Mouse (Mus musculus) central nervous system, embryonic 18 days (tissue): ENCODE data around the gene Gm4763. TPM values are rescaled to one million over a fixed set of nuclear protein-coding genes. Genes with fewer than 3 reads are reported as not detected.

ENCODE experiments used
- polyA plus RNA-seq: library from polyadenylated mRNA; depleted of rRNA; stranded (reverse); fragments of >200 nt; gene quantifications from 2 replicates; pipeline ENCODE4 v1.2.3, GENCODE M21; 2012; rRNA removed

The Gm4763 gene
- not detected in 2 replicates for polyA plus RNA-seq

DNA sequence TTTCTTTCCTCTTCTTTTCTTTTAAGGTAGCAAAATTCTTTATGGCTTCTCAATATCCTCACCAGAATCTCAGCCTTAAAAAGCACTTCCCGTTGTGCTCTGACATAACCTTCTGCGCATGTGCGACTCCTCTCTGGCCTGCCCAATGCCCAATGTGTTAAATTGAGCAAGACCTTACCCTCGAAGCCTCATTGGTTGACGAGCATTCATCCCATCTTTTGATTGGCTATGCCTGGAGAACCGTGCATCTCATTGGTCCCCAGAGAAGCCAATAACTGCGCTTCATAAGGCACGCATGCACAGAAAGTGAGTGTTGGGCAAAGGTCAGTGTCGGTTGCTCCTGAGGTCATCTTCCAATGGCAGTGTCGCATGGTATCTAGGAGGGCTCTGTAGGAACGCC lies at the start of gene Gm4763:
TSS of gene Gm4763 (minus strand) at position 101 of the 400 bp plus-strand sequence.

DNA sequence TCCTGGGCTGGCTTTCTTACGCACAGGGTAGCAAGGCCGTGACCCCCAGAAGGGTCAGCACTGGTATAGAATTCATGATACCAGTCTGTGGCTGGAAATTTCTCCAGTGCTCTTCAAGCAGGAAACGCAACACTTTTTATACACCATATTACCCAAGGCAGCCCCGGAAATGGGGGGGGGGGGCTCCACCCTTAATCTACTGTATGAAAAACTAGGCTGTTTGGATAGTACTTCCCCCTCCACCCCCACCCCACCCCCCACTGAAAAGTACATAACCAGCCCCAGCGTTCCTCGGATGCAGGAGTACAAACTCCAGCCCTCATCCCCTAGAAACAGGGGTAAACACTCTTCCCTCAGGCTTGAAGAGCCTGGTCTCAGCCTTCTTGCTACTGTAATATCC lies 33.5 kb upstream of the Gm4763 start, which contains the start of gene Cd177:
TSS of gene Cd177 (minus strand) at position 101 of the 400 bp plus-strand sequence.

DNA sequence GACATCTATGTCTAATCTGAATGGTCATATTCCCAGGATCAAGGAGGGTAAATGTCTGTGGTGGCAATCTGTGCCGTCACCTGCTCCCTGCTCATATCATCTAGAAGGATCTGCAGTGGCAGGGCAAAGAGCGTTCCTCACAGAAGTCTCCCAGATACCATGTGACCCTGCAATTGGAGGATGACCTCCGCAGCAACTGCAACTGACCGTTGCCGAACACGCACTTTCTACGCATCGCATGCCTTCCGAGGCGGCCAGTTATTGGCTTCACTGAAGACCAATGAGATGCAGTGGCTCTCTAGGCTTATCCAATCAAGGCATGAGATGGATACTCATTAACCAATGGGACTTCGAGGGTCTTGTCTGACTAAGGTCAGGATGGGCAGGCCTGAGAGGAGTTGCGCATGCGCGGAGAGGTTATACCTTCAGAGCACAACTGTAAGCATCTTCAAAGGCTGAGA lies 17.8 kb downstream of the Gm4763 start, which contains the start of gene BC049730:
TSS of gene BC049730 (plus strand) at position 411 of the 461 bp plus-strand sequence.

DNA sequence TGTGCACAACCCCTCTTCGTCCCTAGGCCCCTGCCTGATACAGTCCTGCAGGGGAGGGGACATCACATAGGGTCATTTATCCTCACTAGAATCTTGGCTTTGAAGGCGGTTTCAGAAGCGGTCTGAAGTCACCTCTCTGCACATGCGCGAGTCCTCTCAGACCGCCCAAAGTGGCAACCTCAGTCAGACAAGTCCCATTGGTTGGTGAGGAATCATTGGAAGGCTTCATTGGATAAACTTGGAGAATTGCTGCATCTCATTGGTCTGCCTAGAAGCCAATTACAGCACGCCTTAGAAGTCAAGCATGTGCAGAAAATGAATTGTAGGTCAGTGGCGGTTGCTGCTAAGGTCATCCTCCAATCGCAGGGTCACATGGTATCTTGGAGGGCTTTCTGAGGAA lies 50.1 kb downstream of the Gm4763 start, which contains the start of gene Tex101:
TSS of gene Tex101 (minus strand) at position 101 of the 400 bp plus-strand sequence.

Other genes with a start within 250 kb of the Gm4763 start
- gene Cadm4, start 244.9 kb downstream of the Gm4763 start, polyA plus RNA-seq, result 224 and 262 TPM in 2 replicates
- gene Zfp428, start 219.9 kb downstream of the Gm4763 start, polyA plus RNA-seq, result 251 and 296 TPM in 2 replicates
- not detected in 2 replicates for gene AC161166.1, start 214.5 kb downstream of the Gm4763 start, polyA plus RNA-seq
- 49.9 and 58.8 TPM in 2 replicates for gene Irgq, start 196.2 kb downstream of the Gm4763 start, polyA plus RNA-seq
- 0.35 and 0.45 TPM in 2 replicates for gene Pinlyp, start 180.8 kb downstream of the Gm4763 start, polyA plus RNA-seq
- gene Xrcc1, start 180.6 kb downstream of the Gm4763 start, polyA plus RNA-seq, result 55.1 and 55.5 TPM in 2 replicates
- gene Ethe1, start 139.4 kb downstream of the Gm4763 start, polyA plus RNA-seq, result 25.1 and 27.8 TPM in 2 replicates
- gene Zfp575, start 139.3 kb downstream of the Gm4763 start, polyA plus RNA-seq, result 6.4 and 9.3 TPM in 2 replicates
- 0.12 and 0.34 TPM in 2 replicates for gene Phldb3, start 116.1 kb downstream of the Gm4763 start, polyA plus RNA-seq
- gene Lypd3, start 90.4 kb downstream of the Gm4763 start, polyA plus RNA-seq, result 0.72 and 3.7 TPM in 2 replicates
- gene Tex101, start 50.2 kb downstream of the Gm4763 start, polyA plus RNA-seq, result not detected in 2 replicates
- not detected in 2 replicates for gene BC049730, start 17.7 kb downstream of the Gm4763 start, polyA plus RNA-seq
- 0.18 and 0.32 TPM in 2 replicates for gene Cd177, start 33.4 kb upstream of the Gm4763 start, polyA plus RNA-seq
- gene Ceacam10, start 50.3 kb upstream of the Gm4763 start, polyA plus RNA-seq, result 0.20 and 0.23 TPM in 2 replicates
- 47.0 and 56.8 TPM in 2 replicates for gene Gm9844, start 135.3 kb upstream of the Gm4763 start, polyA plus RNA-seq
- gene Lypd4, start 143.0 kb upstream of the Gm4763 start, polyA plus RNA-seq, result 0.13 and 0.15 TPM in 2 replicates
- gene Dmrtc2, start 143.1 kb upstream of the Gm4763 start, polyA plus RNA-seq, result 0.19 and 0.25 TPM in 2 replicates
- gene Rps19, start 157.5 kb upstream of the Gm4763 start, polyA plus RNA-seq, result 728 and 729 TPM in 2 replicates
- gene Cd79a, start 170.5 kb upstream of the Gm4763 start, polyA plus RNA-seq, result 0.49 and 0.56 TPM in 2 replicates
- 197 and 214 TPM in 2 replicates for gene Arhgef1, start 176.0 kb upstream of the Gm4763 start, polyA plus RNA-seq
- gene Gm4881, start 217.6 kb upstream of the Gm4763 start, polyA plus RNA-seq, result 2.5 and 2.7 TPM in 2 replicates
- gene Rabac1, start 245.8 kb upstream of the Gm4763 start, polyA plus RNA-seq, result 307 and 326 TPM in 2 replicates